Mouse (Mus musculus) right cerebral cortex, postnatal 36 days (tissue): Measurements from ENCODE around the gene Ebf4.

Source experiments
- DNase-seq, 2 experiments: peaks; one replicate each; pipeline ENCODE4 v3.0.0; 2022; ENCODE audit warnings: low spot score in 2 of 2, mixed read lengths in 1 of 2

The Ebf4 gene

DNA sequence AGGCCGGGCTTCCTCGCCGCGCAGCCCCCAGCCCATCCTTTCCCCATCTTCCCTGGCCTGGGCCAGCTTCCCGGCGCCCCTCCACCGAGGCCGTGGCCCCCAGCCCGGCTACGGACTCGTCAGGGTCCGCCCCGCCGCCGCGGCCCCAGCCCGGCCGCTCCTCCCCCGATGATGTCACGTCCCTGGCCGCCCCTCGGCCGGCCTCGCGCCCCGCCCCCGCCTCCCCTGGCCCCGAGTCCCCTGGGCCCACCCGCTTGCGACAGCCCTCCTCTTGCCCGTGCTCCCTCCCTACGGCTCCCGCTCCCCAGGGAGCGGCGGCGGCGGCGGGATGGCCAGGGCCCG lies at the start of gene Ebf4:
TSS of gene Ebf4 (plus strand) at position 234 of the 342 bp plus-strand sequence.
- DNase-seq: no peak

DNA sequence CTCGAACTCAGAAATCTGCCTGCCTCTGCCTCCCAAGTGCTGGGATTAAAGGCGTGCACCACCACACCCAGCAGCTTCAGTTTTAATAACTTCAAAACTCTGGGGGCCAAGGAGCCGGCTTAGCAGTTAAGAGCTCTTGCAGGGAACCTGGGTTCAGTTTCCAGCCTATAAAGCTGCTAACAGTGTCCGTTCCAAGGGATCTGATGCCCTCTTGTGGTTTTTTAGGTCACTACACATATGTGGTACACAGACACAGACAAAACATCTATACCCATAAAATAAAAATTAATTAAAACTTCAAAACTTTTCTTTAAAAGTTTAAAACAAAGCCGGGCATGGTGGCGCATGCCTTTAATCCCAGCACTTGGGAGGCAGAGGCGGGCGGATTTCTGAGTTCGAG lies 48.1 kb upstream of the Ebf4 start:
- DNase-seq: peak in 1 of 2 experiments; percentile 10

DNA sequence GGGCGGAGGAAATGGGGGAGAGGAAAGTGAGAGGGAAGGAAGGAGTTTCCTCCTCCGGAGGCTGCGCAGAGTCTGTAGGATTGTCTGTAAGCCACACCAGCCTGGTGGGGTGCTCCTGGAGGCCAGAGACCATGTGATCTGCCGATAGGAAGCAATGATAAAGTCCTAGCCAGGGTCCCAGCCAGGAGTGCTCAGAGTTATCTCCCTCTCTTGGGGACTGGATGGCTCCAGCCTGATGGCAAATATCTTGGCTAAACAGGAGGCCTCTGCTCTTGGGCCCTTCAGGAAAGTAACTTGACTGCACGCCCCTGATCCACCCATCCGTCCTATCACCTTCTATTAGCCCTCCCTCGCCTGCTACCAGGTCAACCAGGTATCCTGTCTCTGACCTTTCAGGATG lies 46.7 kb upstream of the Ebf4 start:
- no peak for DNase-seq

DNA sequence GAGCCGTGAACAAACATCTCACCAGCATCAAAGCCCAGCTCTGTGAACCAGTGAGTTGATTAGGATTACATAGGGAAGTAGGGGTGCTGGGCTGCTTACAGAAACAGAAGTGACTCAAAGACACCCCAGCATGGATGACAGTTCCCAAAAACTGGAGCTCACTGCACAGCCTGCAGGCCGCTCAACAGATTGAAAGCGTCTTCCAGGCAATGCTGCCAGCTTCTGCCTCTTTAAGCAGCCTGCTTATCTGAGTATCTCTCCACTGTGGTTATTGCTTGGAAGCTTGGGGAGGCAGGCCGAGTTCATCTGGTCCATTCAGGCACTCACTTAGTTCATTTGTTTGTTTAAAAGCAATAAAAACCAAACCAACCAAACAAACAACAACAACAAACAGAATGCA lies 38.2 kb upstream of the Ebf4 start:
- no peak for DNase-seq

DNA sequence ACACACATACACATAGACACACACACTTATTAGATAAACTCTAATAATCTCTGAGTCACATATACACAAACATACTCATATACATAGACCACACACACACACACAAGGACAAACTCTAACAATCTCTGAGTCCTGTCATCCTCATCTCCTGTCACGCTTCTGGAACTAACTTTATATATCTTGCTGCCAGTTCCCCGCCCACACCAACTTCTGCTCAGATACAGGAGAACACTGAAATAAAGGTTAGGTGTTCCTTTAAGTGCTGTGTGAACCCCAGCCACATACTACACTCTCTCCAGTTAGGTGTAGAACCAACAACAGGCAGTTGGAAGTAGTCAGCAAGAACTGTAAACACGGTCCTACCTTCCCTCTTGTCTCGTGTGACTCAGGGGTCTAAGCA lies 34.1 kb upstream of the Ebf4 start:
- no peak for DNase-seq

DNA sequence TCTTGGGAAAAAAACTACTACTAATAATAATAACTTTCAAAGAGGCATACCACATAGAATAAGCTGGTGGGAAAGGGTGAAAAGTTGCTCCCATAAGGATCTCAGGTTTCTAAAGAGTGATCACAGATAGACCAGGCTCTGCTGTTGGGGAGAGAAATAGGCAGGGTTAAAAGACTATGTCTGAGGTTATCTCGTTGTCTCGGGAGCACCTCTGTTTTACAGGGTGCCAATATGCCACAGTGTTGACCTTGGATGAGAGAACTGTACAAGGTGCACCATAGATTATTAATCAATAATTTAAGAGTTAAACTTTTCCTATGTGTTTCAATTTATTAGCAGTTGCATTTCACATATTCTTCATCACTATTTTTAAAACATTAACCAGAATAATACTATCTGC lies 33.1 kb upstream of the Ebf4 start:
- no peak for DNase-seq

DNA sequence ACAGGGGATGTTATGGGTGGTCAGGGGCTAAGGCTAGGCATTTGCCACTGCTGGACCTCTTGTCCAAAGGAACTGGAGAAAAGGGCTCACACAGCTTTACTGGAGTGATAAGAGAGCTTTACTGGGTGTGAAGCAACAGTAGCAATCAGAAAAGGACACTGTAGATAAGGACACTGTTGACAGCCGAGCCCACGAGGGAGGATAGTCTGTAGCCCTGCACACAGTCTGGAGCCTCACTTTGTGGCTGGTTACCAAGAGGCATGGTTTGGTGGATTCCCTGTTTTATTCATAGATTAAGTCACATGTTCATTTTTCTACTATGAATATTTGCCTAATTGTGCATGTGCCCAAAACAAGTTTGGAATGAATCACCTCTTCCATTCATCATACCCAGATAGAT lies 32.6 kb upstream of the Ebf4 start:
- no peak for DNase-seq

DNA sequence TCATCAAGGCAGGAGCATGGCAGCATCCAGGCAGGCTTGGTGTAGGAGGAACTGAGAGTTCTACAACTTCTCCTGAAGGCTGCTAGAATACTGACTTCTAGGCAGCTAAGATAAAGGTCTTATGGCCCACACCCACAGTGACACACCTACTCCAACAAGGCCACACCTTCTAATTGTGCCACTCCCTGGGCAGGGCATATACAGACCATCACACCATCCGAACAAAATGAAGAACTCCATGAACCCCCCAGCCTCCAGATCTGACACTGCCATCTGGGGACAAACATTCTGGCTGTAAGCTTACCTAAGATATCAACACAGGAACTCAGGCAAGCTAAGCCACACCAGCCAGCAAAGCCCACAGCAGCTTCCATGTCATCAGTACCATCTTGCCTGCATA lies 29.4 kb upstream of the Ebf4 start:
- no peak for DNase-seq

DNA sequence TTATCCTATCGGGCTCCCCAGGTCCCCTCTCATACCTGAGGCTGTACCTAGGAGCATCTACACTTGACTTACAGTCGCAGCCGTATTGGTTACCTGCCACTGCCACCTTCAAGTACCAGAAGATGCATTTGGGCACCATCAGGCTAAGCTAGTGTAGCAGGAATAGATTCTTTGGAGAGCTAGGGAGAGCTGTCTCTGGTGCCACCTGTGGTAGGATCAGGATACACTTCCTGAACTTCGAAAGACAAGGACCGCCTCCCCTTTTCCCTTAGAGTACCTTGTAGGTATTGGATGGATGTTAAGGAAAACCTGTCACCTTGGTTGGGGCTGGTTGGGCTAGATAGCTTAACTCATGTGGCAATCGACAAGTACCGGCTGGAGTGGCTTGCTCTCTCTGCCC lies 26.9 kb upstream of the Ebf4 start:
- DNase-seq: no peak

DNA sequence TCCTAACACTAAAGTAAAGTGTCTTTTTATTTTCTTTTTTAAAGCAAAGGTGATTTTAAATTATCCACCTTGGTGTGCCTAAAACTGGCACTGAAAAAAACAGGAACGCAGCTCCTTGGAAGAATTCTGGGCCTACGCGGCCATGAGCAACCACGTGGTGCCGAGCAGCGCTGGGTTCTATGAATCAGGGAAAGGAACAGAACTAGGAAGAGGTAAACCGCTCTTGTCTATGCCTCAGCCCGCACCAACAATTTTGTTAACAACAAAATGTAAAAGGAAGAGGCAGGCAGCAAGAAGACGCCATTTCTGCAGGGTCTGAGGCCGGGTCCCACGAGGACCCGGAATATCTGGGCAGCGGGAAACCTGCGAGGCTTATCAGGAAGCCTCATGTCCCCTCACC lies 21.2 kb upstream of the Ebf4 start:
- DNase-seq: no peak

DNA sequence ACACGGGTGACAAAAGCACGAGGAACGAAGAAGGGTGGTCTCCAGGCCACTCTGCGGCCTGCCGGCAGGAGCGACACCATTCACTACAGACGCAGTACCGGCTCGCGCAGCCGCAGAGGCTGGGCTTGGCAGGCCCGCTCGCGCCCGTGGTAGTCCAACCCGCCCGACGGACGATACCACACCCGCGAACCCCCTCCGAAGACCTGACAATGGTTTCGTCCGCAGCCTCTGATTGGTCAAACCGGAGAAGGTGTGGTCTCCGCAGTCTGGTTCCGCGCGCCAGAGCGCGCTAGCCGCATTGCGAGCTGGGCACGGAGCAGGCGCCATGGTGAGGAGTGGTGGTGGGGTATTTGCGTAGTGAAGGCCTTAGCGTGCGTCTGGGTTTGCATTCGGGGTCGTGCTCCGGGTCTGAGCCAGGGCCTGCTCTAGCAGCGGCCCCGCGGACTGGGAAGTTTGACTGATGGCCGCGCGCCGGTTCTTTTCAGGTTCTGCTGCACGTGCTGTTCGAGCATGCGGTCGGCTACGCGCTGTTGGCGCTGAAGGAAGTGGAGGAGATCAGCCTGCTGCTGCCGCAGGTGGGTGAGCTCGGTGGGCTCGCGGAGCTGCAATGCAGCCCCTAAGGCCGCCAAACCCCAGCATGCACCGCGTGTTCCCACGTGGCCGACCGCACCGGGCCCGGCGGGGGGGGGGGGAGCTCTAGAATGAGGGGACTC lies 20.7 kb upstream of the Ebf4 start, which contains the start of gene Nop56:
TSS of gene Nop56 (plus strand) at position 282 of the 713 bp plus-strand sequence.
- DNase-seq: peak; percentile 98 to 99

DNA sequence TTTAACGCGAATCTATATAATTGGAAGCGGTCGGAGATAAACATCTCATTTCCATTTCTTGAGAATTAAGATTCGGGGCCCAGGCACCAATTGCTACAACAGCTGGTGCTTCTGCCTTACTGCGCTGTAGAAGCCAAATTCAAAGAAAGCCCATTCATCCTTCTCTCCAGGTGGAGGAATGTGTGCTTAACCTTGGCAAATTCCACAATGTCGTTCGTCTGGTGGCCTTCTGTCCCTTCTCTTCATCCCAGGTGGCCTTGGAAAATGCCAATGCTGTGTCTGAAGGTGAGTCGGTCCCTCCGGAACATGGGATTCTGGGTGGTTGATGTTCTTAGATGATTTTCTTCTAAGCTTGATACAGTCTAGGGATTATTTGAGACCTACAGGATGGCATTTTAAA lies 20.1 kb upstream of the Ebf4 start:
- DNase-seq: no peak

DNA sequence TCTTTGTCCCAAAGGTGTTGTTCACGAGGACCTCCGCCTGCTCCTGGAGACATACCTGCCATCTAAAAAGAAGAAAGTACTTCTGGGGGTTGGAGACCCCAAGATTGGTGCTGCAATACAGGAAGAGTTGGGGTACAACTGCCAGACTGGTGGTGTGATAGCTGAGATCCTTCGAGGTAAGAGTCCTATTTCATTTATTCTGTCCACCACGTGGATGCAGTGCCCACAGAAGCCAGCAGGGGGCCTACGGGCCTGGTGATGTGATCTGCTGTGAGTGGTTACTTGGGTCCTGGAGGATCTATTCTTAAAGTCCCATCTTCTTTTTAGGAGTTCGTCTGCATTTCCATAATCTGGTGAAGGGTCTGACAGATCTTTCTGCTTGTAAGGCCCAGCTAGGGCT lies 19.3 kb upstream of the Ebf4 start:
- no peak for DNase-seq

DNA sequence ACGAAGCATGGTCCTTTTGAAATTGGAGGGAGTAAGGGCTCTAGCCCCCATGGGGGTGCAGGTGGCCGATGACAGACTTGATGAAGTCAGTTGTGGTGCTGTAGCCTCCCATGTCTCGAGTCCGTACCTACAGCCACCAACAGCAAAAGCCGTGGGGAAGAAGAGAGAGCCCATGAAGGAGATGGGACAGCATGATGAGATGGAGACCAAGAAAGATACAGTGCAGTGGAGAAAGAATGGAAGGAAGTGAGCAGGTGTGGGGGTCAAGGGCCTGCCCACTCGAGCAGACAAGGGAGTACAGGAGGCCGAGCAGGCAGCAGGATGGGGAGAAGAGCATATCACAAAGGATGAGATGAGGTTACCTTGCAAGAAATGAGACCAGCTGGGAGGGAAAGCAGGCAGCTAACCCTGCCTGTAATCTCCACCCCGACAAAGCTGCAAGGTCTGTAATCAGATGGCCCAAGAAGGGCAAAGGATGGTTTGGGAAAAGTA lies 15.3 kb upstream of the Ebf4 start:
- DNase-seq: no peak

DNA sequence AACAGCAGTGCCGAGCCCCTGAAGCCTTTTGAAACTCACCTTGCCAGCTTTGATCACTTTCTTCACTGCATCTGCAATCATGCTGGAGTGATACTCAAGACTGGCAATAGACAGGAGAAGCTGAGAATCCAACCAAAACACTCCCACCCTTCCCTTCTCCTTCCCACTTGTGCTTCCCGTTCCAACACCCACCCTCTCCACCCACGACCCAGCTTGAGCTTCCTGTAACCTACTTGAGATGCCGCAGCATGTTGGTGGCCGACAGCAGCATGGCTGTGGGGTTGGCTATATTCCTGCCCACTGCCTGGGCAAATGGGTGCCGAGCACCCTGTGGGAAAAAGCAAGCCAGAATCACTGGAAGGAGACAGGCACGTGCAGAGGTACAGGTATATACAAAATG lies 14.7 kb upstream of the Ebf4 start:
- DNase-seq: no peak

DNA sequence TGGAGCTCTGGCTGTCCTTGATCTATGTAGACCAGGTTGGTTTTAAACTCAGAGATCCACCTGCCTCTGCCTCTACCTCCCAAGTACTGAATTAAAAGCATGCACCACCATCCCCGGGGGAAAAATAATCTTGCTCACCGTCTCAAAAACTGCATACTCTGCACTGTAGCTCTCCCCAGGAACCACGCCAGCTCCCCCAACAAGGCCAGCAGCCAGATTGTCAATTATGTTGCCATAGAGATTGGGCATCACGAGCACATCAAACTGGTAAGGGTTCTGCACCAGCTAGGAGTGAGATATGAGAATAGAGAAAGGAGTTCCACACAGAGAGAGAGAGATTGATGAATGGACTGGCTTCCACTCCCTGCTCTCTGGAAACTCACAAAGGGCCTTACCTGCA lies 14.2 kb upstream of the Ebf4 start:
- DNase-seq: no peak

DNA sequence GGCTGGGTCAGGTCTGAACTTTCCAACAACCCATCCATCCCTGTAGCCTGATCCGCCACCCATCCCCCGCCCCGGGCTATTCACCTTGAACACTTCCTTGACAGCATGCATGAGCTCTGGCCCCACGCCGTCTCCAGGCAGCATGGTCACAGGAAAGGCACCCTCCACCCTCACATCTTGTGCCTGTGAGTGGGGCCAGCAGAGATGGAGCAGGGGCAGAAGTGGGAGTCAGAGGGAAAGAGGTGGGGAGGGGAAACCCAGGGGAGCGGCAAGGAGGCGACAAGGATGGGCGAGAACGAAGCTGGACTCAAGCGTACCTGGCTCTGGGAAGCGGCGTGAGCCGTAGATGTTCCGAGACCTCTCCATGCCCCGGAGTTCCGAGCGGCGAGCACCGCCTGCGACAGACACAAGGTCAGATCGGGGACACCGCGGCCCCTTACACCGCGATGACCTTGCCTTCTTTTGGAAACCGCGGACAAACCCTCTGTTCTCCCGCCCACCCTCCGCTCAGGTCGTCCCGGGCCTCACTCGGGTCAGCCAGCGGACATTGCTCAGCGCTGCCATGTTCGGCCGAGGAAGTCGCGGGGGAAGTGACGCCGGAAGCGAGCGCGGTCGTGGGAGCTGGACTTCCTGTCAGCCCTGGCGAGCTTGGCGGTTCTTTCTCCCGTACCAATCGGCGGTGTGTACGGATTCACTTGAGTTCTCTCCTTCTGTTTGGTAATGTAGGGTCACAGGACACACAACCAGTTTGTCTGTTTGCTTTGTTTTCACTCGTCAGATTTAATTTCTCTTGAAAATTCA lies 10.9 kb upstream of the Ebf4 start, which contains the start of gene Idh3b:
TSS of gene Idh3b (minus strand) at position 694 of the 801 bp plus-strand sequence.
- DNase-seq: peak; percentile 88 to 90

DNA sequence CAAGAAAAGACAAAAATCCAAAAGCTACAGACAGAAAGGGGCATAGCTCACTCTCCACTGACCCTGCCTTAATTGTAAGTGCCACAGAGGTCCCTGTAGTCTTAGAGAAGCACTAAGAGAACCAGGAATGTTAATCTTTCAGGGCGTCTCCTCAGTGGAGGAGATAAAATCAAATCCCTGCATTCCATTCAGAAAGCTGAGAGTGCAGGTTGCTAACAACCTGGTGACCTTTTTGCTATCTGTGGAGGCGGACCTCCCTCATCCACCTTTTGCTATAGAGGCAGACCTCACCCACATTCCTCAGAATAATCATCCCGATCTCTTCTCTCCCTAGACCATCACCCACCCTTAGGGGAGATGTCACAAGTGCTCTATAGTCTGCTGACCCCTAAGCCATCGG lies 5.9 kb upstream of the Ebf4 start:
- no peak for DNase-seq

DNA sequence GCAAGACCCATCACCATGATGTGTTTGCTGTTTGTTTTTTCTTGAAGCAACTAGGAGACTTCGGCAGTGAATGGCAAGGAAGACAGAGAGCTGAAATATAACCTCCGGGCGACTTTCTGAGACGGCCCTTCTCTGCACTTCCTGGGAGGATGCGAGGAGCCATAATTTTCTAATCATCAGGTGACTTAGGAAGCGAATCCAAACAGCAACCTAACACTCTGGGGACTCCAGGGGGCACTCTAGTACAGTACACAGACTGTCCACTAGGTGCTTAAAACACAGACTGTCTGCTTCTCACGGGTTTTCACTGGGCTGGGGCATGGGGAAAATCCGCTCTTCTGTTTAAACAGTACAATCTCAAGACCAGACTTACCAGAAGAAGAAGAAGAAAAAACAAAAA lies 3.5 kb upstream of the Ebf4 start:
- peak; percentile 65 to 74 for DNase-seq

DNA sequence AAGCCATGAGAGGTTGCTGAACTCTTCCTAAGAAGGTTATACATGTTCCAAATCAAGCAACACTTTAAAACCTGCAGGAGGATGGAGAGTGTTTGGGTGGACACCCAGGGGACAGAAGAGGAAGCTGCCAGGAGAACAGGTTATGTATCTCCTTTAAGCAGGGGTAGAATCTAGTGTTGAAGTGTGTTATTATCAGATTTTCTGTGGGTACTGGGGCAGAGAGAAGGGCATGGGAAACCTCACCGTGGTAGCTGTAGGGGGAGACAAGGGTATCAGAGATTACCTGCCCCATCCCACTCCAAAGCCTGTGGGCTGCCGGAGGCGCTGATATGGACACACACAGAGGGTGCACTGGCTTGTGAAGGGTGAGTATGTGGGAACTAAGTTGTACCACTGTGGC lies 2.0 kb upstream of the Ebf4 start:
- no peak for DNase-seq

DNA sequence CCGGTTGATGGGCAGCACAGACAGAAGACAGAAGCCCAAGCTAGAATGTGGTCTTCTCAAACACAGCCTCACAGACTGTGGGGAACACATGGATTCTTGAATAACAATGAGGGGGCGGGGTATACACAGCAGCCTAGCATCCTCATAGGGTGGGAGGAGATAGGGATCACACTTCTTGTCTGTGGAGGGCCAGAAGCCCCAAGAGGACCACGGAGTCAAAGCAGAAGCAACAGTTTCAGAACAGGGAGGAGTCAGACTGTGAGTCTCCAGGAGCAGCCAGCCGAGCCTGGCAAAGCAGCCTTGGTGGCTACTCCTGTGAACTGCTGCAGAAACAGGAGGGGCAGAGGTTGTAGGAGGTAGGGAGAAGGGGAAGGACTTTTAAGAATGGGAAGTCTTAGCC lies 1.5 kb upstream of the Ebf4 start:
- no peak for DNase-seq

DNA sequence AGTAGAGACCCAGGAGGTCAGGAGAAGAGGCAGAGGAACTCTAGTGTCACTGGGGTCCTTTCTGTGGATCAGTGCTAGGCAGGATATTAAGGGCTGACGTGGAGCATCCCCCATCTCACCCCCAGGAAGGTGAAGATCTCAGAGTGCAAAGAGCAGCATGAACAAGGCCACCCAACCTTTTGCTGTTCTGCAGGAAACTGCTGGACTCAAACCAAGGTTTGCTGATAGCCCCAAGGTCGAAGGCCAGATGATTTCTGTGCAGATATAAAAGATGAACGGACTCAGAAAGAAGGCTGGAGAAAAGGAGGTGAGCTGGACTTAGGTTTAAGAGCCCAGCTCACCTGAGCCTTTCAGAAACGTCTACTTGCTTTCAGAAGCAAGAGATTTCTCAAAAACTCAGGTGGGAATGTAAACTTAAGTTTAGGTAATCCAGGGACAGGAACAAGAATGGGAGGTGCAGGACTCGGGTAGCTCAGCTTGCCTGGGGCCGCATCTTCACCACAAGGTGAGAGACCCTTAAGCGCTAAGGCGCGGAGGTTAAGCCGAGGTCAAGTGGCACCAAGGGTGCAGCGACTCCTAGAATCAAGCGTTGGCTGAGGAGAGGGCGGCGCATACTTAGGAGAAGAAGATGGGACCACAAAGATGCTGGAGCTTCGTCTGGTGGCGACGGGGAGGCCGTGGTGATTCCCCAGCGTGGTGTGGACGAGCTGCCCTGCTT lies 592 bp upstream of the Ebf4 start:
- no peak for DNase-seq
